Mouse (Mus musculus) urinary bladder, postnatal 36 days (tissue): ENCODE data around the gene Gm20388.

Source experiments
- DNase-seq, 2 experiments: peaks; one replicate each; pipeline ENCODE4 v3.0.0; 2022; ENCODE audit warnings: low spot score in 2 of 2, mixed read lengths in 1 of 2

Gm20388 gene

GRCm38 (mm10) chr8:123328552-123328951 is 3417.9 kb downstream of the Gm20388 start:
- no peak for DNase-seq

- no peak for DNase-seq
Measured at GRCm38 (mm10) chr8:123329350-123329749, 3418.7 kb downstream of the Gm20388 start.

- DNase-seq: no peak
Measured at GRCm38 (mm10) chr8:123329961-123330360, 3419.3 kb downstream of the Gm20388 start.

- no peak for DNase-seq
Measured at GRCm38 (mm10) chr8:123330701-123331100, 3420.1 kb downstream of the Gm20388 start.

- DNase-seq: no peak
Measured at GRCm38 (mm10) chr8:123331301-123331700, 3420.7 kb downstream of the Gm20388 start.

- no peak for DNase-seq
Measured at GRCm38 (mm10) chr8:123331810-123332209, 3421.2 kb downstream of the Gm20388 start.

GRCm38 (mm10) chr8:123332262-123333090 is 3421.8 kb downstream of the Gm20388 start, which contains the start of gene Spire2:
TSS of gene Spire2 (plus strand) at chr8:123332713.
- peak; percentile 68 to 71 for DNase-seq

GRCm38 (mm10) chr8:123333091-123333587 is 3422.5 kb downstream of the Gm20388 start:
- no peak for DNase-seq

- no peak for DNase-seq
Measured at GRCm38 (mm10) chr8:123333864-123334263, 3423.2 kb downstream of the Gm20388 start.

GRCm38 (mm10) chr8:123334467-123334866 is 3423.8 kb downstream of the Gm20388 start:
- no peak for DNase-seq

- no peak for DNase-seq
Measured at GRCm38 (mm10) chr8:123337475-123337874, 3426.8 kb downstream of the Gm20388 start.

- DNase-seq: no peak
Measured at GRCm38 (mm10) chr8:123340071-123340470, 3429.4 kb downstream of the Gm20388 start.

GRCm38 (mm10) chr8:123341040-123342015 is 3430.7 kb downstream of the Gm20388 start:
- peak; percentile 44 to 61 for DNase-seq

GRCm38 (mm10) chr8:123342253-123342652 is 3431.6 kb downstream of the Gm20388 start:
- DNase-seq: no peak

- no peak for DNase-seq
Measured at GRCm38 (mm10) chr8:123342911-123343310, 3432.3 kb downstream of the Gm20388 start.

- no peak for DNase-seq
Measured at GRCm38 (mm10) chr8:123343422-123343821, 3432.8 kb downstream of the Gm20388 start.

- peak in 1 of 2 experiments; percentile 19 for DNase-seq
Measured at GRCm38 (mm10) chr8:123345135-123345534, 3434.5 kb downstream of the Gm20388 start.

GRCm38 (mm10) chr8:123345856-123346255 is 3435.2 kb downstream of the Gm20388 start:
- no peak for DNase-seq

- no peak for DNase-seq
Measured at GRCm38 (mm10) chr8:123347293-123347692, 3436.7 kb downstream of the Gm20388 start.

GRCm38 (mm10) chr8:123348237-123348843 is 3437.7 kb downstream of the Gm20388 start:
- peak in 1 of 2 experiments; percentile 53 for DNase-seq

- no peak for DNase-seq
Measured at GRCm38 (mm10) chr8:123349073-123349472, 3438.4 kb downstream of the Gm20388 start.

- DNase-seq: no peak
Measured at GRCm38 (mm10) chr8:123352118-123352517, 3441.5 kb downstream of the Gm20388 start.
